Mouse (Mus musculus) brown adipose tissue, adult 24 weeks (tissue): ENCODE data around the gene Brca2. TPM values are rescaled to one million over a fixed set of nuclear protein-coding genes. Genes with fewer than 3 reads are reported as not detected.

Experiments
- polyA plus RNA-seq: library from polyadenylated mRNA; stranded (reverse); fragments of >200 nt; gene quantifications from 2 replicates; pipeline ENCODE4 v1.2.4, GENCODE M21; 2012; ENCODE audit not compliant: missing spikeins, insufficient read depth, insufficient read length

The Brca2 gene
- polyA plus RNA-seq, 1 experiment: 1.4 TPM

Other genes starting within 250 kb of the Brca2 start
- gene Zar1l, start 4.5 kb upstream of the Brca2 start, polyA plus RNA-seq: not detected in 2 replicates
- gene N4bp2l1, start 74.6 kb downstream of the Brca2 start, polyA plus RNA-seq: 23.6 and 27.6 TPM in 2 replicates
- gene N4bp2l2, start 143.6 kb downstream of the Brca2 start, polyA plus RNA-seq: 47.5 and 52.3 TPM in 2 replicates
- gene Pds5b, start 151.1 kb downstream of the Brca2 start, polyA plus RNA-seq: 11.3 and 12.4 TPM in 2 replicates